Mouse (Mus musculus) kidney, adult 2 months (tissue): ENCODE data around the gene Vax2.

Experiments used
- CTCF ChIP-seq: fragments of 200-500 bp; conservative IDR thresholded peaks from 2 replicates; pipeline ENCODE4 v1.5.1; 2011; ENCODE audit warnings: low read depth, mild to moderate bottlenecking, control low read depth, low read length, moderate library complexity, mixed read lengths; ENCODE audit not compliant: insufficient read depth, insufficient read length
- POLR2A ChIP-seq: fragments of 200-500 bp; IDR thresholded peaks from one replicate; pipeline ENCODE4 v1.6.1; 2011; ENCODE audit warnings: low read depth, low read length, control low read depth

- TF ChIP-seq CTCF (no peak), POLR2A (no peak)
Measured at GRCm38 (mm10) chr6:83717026-83717425, 6.0 kb downstream of the Vax2 start.
